Mouse (Mus musculus) megakaryocyte, embryonic 14.5 days (primary cell): ENCODE data around the gene Ftsj3. TPM values are rescaled to one million over a fixed set of nuclear protein-coding genes. Genes with fewer than 3 reads are reported as not detected.
"Not testable (repeated sequence)": the region's sequence is repeated elsewhere in the genome, so short reads cannot be mapped to it uniquely, and the experiment has no call there.

Source experiments
- H3K27me3 ChIP-seq: replicated peaks from 2 replicates; pipeline ENCODE3; 2012; ENCODE audit warnings: inconsistent platforms
- H3K36me3 ChIP-seq: replicated peaks from 2 replicates; pipeline ENCODE3; 2012; ENCODE audit warnings: low read length, inconsistent platforms, mixed read lengths
- H3K4me1 ChIP-seq: 2 replicates; pipeline ENCODE4 v1.6.1; 2012; ENCODE audit warnings: inconsistent platforms
- H3K4me3 ChIP-seq: replicated peaks from 2 replicates; pipeline ENCODE3; 2012; ENCODE audit warnings: moderate library complexity, mild to moderate bottlenecking, inconsistent platforms
- H3K9me3 ChIP-seq: 2 replicates; pipeline ENCODE4 v1.6.1; 2012; ENCODE audit warnings: inconsistent platforms
- FLI1 ChIP-seq: IDR thresholded peaks from 2 replicates; pipeline ENCODE4 v1.6.1; 2012; ENCODE audit warnings: low read length, inconsistent platforms, mixed read lengths
- GATA1 ChIP-seq: IDR thresholded peaks from 3 replicates; pipeline ENCODE4 v1.6.1; 2012; ENCODE audit warnings: mixed read lengths, low read length, inconsistent platforms, borderline replicate concordance
- polyA plus RNA-seq: library from polyadenylated mRNA; stranded (reverse); fragments of >175 nt; gene quantifications from 2 replicates; pipeline ENCODE4 v1.2.3, GENCODE M21; 2012; ENCODE audit warnings: low replicate concordance; ENCODE audit not compliant: insufficient read depth

Gene Ftsj3
- polyA plus RNA-seq, 1 experiment = 6.7 TPM

GRCm38 (mm10) chr11:106215927-106216729, 39.8 kb downstream of the Ftsj3 start, which contains the start of gene Ccdc47:
Gene Ccdc47, minus strand, starts transcription at chr11:106216344.
- Histone ChIP-seq H3K4me1 (peaks cover 46% of the 10 kb centered on the region), H3K27me3 (no peaks in the 10 kb centered on the region), H3K36me3 (peaks cover 33% of the 10 kb centered on the region), H3K9me3 (no peaks in the 10 kb centered on the region), H3K4me3 (peak within 1 kb of the TSS; percentile 100)
- TF ChIP-seq FLI1 (peak; percentile 54; the same call in 1 of the 2 replicates), GATA1 (no peak)

DNA sequence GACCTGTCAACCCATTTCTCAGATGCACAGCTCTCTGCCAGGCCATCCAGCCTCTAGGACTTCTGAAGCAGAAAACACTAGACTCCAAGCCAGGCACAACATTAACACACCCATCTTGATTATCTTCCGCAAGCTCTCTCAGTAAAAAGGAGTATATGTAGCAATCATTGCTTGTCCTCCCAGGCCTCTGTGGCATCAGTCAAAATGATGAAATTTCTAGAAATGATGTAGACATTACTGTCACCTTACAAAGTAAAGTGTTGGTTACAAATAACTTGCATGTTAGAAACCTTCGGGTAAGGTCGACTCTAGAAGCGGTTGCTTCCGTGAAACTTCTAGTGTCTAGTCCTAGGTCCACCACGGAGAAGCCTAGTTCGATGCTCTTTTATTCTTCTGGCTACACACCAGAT, 40.4 kb downstream of the Ftsj3 start:
- peaks cover 40% of the 10 kb centered on the region for H3K4me1 ChIP-seq
- peak overlapping the region; percentile 100 for H3K4me3 ChIP-seq
- no peaks in the 10 kb centered on the region for H3K9me3 ChIP-seq
- H3K36me3 ChIP-seq = peaks cover 35% of the 10 kb centered on the region
- TF ChIP-seq FLI1 = no peak
- TF ChIP-seq GATA1 = no peak
- no peaks in the 10 kb centered on the region for H3K27me3 ChIP-seq

GRCm38 (mm10) chr11:106214856-106215255, 41.0 kb downstream of the Ftsj3 start:
- Histone ChIP-seq H3K36me3 (peaks cover 41% of the 10 kb centered on the region), H3K4me3 (peak overlapping the region; percentile 100), H3K27me3 (no peaks in the 10 kb centered on the region), H3K4me1 (peaks cover 37% of the 10 kb centered on the region), H3K9me3 (no peaks in the 10 kb centered on the region)
- TF ChIP-seq GATA1 = no peak
- TF ChIP-seq FLI1 = no peak

DNA sequence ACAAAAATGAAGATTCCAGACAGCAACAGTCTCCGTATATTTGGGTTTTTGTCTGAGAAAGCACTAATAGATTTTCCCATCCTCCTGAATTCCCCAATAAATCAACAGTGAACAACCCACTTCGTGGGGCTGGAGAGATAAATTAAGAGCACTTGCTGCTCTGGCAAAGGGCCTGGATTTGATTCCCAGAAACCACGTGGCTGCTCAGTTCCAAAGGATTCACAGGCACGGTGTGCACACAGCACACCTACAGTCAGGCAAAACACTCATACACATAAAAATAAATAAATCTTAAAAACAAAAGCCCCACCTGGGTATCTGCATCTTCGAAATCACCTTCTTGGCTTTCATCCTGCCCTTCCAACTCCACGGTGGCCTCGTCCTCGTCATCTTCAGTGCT, 43.1 kb downstream of the Ftsj3 start:
- no peak for TF ChIP-seq GATA1
- TF ChIP-seq FLI1 = no peak

DNA sequence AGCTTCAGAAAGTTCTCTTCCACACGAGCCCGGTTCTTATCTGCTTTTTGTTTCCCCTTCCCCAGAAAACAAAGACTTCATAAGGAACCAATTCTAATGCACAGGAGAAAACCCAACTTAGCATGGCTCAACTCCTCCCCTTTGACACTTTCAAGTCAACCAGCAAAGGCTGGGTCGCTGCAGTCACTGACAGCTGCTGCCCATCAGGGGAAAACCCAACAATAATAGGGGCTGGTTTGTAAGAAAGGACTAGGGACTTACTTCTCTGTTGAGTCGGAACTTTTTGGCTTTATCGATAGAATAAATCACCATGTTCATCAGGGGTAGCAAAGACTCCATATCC, 53.8 kb downstream of the Ftsj3 start, which contains the start of gene Strada:
Strada (minus strand) TSS at position 46 of the 343 bp plus-strand sequence.
- Histone ChIP-seq H3K4me1 (peaks cover 30% of the 10 kb centered on the region), H3K27me3 (no peaks in the 10 kb centered on the region), H3K4me3 (no peak within 1 kb of the TSS), H3K36me3 (peaks cover 95% of the 10 kb centered on the region), H3K9me3 (no peaks in the 10 kb centered on the region)
- TF ChIP-seq FLI1 = no peak
- no peak for TF ChIP-seq GATA1

More for the DNA sequence above, 43.1 kb downstream of the Ftsj3 start:
- H3K27me3 ChIP-seq = no peaks in the 10 kb centered on the region
- no peak overlapping the region for H3K4me3 ChIP-seq
- H3K4me1 ChIP-seq = peaks cover 20% of the 10 kb centered on the region
- peaks cover 57% of the 10 kb centered on the region for H3K36me3 ChIP-seq
- H3K9me3 ChIP-seq = no peaks in the 10 kb centered on the region

- TF ChIP-seq FLI1 = no peak
- TF ChIP-seq GATA1 = no peak
- Histone ChIP-seq H3K27me3 (no peaks in the 10 kb centered on the region), H3K9me3 (no peaks in the 10 kb centered on the region), H3K4me1 (peaks cover 33% of the 10 kb centered on the region), H3K4me3 (no peak overlapping the region), H3K36me3 (peaks cover 95% of the 10 kb centered on the region)
These were observed 54.3 kb downstream of the Ftsj3 start for GRCm38 (mm10) chr11:106201337-106202122.

GRCm38 (mm10) chr11:106200756-106201155, 55.1 kb downstream of the Ftsj3 start:
- H3K4me3 ChIP-seq = no peak overlapping the region
- no peaks in the 10 kb centered on the region for H3K9me3 ChIP-seq
- peaks cover 91% of the 10 kb centered on the region for H3K36me3 ChIP-seq
- H3K27me3 ChIP-seq = no peaks in the 10 kb centered on the region
- TF ChIP-seq GATA1 (no peak), FLI1 (no peak)
- peaks cover 41% of the 10 kb centered on the region for H3K4me1 ChIP-seq

- H3K9me3 ChIP-seq, H3K27me3 ChIP-seq, H3K4me3 ChIP-seq: not testable (repeated sequence)
- H3K4me1 ChIP-seq = peaks cover 48% of the 10 kb centered on the region
- H3K36me3 ChIP-seq = peaks cover 83% of the 10 kb centered on the region
These were observed 55.9 kb downstream of the Ftsj3 start for GRCm38 (mm10) chr11:106199997-106200396.

Other genes starting within 250 kb of the Ftsj3 start
- not detected in 2 replicates for gene Kcnh6, start 248.0 kb downstream of the Ftsj3 start, polyA plus RNA-seq
- 1.7 and 5.8 TPM in 2 replicates for gene Dcaf7, start 219.2 kb downstream of the Ftsj3 start, polyA plus RNA-seq
- gene Taco1, start 190.0 kb downstream of the Ftsj3 start, polyA plus RNA-seq = 2.7 and 3.8 TPM in 2 replicates
- gene Map3k3, start 171.5 kb downstream of the Ftsj3 start, polyA plus RNA-seq = 1.5 and 1.6 TPM in 2 replicates
- gene Gm10840, start 95.2 kb downstream of the Ftsj3 start, polyA plus RNA-seq = not detected in 2 replicates
- gene Limd2, start 95.2 kb downstream of the Ftsj3 start, polyA plus RNA-seq = 121 and 146 TPM in 2 replicates
- 50.4 and 187 TPM in 2 replicates for gene Strada, start 53.9 kb downstream of the Ftsj3 start, polyA plus RNA-seq
- gene Ccdc47, start 39.7 kb downstream of the Ftsj3 start, polyA plus RNA-seq = 1.4 and 4.7 TPM in 2 replicates
- gene Ddx42, start 39.2 kb downstream of the Ftsj3 start, polyA plus RNA-seq = 4.9 and 12.1 TPM in 2 replicates
- 1.8 and 34.7 TPM in 2 replicates for gene Psmc5, start 75 bp upstream of the Ftsj3 start, polyA plus RNA-seq
- 51.3 and 84.6 TPM in 2 replicates for gene Smarcd2, start 16.9 kb upstream of the Ftsj3 start, polyA plus RNA-seq
- gene Tcam1, start 20.6 kb upstream of the Ftsj3 start, polyA plus RNA-seq = not detected in 2 replicates
- gene Gh, start 45.8 kb upstream of the Ftsj3 start, polyA plus RNA-seq = not detected in 2 replicates
- 1.1 TPM in 1 of 2 replicates, not detected in the other for gene Cd79b, start 58.7 kb upstream of the Ftsj3 start, polyA plus RNA-seq
- not detected in 2 replicates for gene Scn4a, start 97.2 kb upstream of the Ftsj3 start, polyA plus RNA-seq
- not detected in 2 replicates for gene Prr29, start 109.4 kb upstream of the Ftsj3 start, polyA plus RNA-seq
- gene Icam2, start 132.0 kb upstream of the Ftsj3 start, polyA plus RNA-seq = 2.3 and 19.4 TPM in 2 replicates
- 0.86 and 3.0 TPM in 2 replicates for gene Ern1, start 231.8 kb upstream of the Ftsj3 start, polyA plus RNA-seq